Mouse (Mus musculus) liver, embryonic 11.5 days (tissue): Measurements from ENCODE around the gene Prkce. TPM values are rescaled to one million over a fixed set of nuclear protein-coding genes. Genes with fewer than 3 reads are reported as not detected.

Experiments used
- ATAC-seq: fragments of 200-750 bp; cut with Nextera tagmentation; replicated peaks from 2 replicates; pipeline ENCODE4 v1.8.0; 2017; ENCODE audit warnings: moderate number of reproducible peaks, mild to moderate bottlenecking, moderate TSS enrichment, moderate library complexity; ENCODE audit not compliant: low FRiP score
- DNase-seq: peaks from one replicate; pipeline ENCODE4 v3.0.0-alpha.2; 2017; ENCODE audit warnings: low spot score
- H3K27ac ChIP-seq: fragments of 300-500 bp; sonication (generic); 2 replicates; pipeline ENCODE4 v1.5.1; 2014; ENCODE audit warnings: mild to moderate bottlenecking, low read depth, low read length, control low read depth
- H3K27me3 ChIP-seq: fragments of 300-500 bp; sonication (generic); replicated peaks from 2 replicates; pipeline ENCODE4 v1.6.1; 2014; ENCODE audit warnings: low read length, mixed read lengths; ENCODE audit not compliant: control insufficient read depth, insufficient read depth
- H3K36me3 ChIP-seq: fragments of 300-500 bp; sonication (generic); 2 replicates; pipeline ENCODE4 v1.6.1; 2014; ENCODE audit warnings: mild to moderate bottlenecking, low read length, moderate library complexity, mixed read lengths; ENCODE audit not compliant: control insufficient read depth, insufficient read depth
- H3K4me1 ChIP-seq: fragments of 300-500 bp; sonication (generic); replicated peaks from 2 replicates; pipeline ENCODE4 v1.6.1; 2014; ENCODE audit warnings: low read length, mixed read lengths; ENCODE audit not compliant: control insufficient read depth, insufficient read depth
- H3K4me2 ChIP-seq: fragments of 300-500 bp; sonication (generic); 2 replicates; pipeline ENCODE4 v1.6.1; 2014; ENCODE audit warnings: mild to moderate bottlenecking, control low read depth, moderate library complexity
- H3K4me3 ChIP-seq: fragments of 300-500 bp; sonication (generic); 2 replicates; pipeline ENCODE4 v1.5.1; 2014; ENCODE audit warnings: low read depth, low read length, control low read depth
- H3K9ac ChIP-seq: fragments of 300-500 bp; sonication (generic); 2 replicates; pipeline ENCODE4 v1.6.1; 2014; ENCODE audit warnings: low read depth, low read length, control low read depth
- H3K9me3 ChIP-seq: fragments of 300-500 bp; sonication (generic); 2 replicates; pipeline ENCODE4 v1.6.1; 2016; ENCODE audit warnings: low read length, inconsistent platforms, mixed read lengths; ENCODE audit not compliant: control insufficient read depth
- whole genome bisulfite sequencing: fragments of 180-500 bp; shearing (Covaris S2); extraction: QIAGEN DNeasy Blood & Tissue Kit; methylation state at CpG from one replicate; pipeline ENCODE4 v1.1.7; 2014; 5-methylcytosine and 5-hydroxymethylcytosine counted together
- polyA plus RNA-seq: library from polyadenylated mRNA; unstranded; fragments of >200 nt; fragmentation: Nextera tagmentation; extraction: Ambion mirVana; gene quantifications from 2 replicates; pipeline ENCODE4 v1.2.1, GENCODE M21; 2014

Gene Prkce
- polyA plus RNA-seq, 1 experiment from 2014 or later: 4.0 TPM

DNA sequence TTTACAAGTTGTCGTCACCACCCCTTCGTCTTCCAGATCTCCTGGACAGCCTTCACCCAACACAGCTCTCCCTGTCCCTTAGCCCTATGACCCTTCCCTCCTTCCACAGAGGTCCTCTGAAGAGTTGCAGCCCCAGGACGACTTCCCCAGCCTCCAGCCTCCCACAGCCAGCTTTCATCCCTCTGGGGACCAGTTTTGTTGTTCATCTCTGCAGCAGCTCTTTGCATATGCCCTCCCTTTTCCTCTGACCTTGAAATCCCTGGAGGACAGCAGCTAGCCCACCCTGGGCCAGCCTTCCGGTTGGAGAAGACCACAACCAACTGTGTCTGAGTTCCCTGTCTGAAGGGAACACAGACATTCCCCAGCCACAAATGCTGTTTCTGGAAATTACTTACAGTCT is 483.5 kb downstream of the Prkce start:
- no peak for DNase-seq
- H3K36me3 ChIP-seq: no peaks in the 10 kb centered on the region
- no peak overlapping the region for H3K9ac ChIP-seq
- no peaks in the 10 kb centered on the region for H3K27me3 ChIP-seq
- no peaks in the 10 kb centered on the region for H3K4me1 ChIP-seq
- H3K9me3 ChIP-seq: no peaks in the 10 kb centered on the region
- H3K4me2 ChIP-seq: no peak overlapping the region
- no peak for ATAC-seq
- H3K27ac ChIP-seq: no peak overlapping the region
- WGBS: 64% methylated on average over 4 of the region's 4 CpGs
- no peak overlapping the region for H3K4me3 ChIP-seq

- H3K4me1 ChIP-seq: no peaks in the 10 kb centered on the region
- no peak overlapping the region for H3K27ac ChIP-seq
- H3K4me2 ChIP-seq: no peak overlapping the region
- 86% methylated on average over 1 of the region's 1 CpGs for WGBS
- no peaks in the 10 kb centered on the region for H3K9me3 ChIP-seq
- no peak for ATAC-seq
- no peak overlapping the region for H3K9ac ChIP-seq
- no peaks in the 10 kb centered on the region for H3K27me3 ChIP-seq
- H3K4me3 ChIP-seq: no peak overlapping the region
- H3K36me3 ChIP-seq: no peaks in the 10 kb centered on the region
- DNase-seq: no peak
Observed at GRCm38 (mm10) chr17:86652751-86653150, 485.2 kb downstream of the Prkce start.

GRCm38 (mm10) chr17:86656369-86656768 is 488.8 kb downstream of the Prkce start:
- WGBS: 76% methylated on average over 5 of the region's 5 CpGs
- Histone ChIP-seq H3K4me3 (no peak overlapping the region), H3K36me3 (no peaks in the 10 kb centered on the region), H3K27me3 (no peaks in the 10 kb centered on the region), H3K9me3 (no peaks in the 10 kb centered on the region), H3K4me1 (no peaks in the 10 kb centered on the region), H3K9ac (no peak overlapping the region), H3K4me2 (no peak overlapping the region), H3K27ac (no peak overlapping the region)
- ATAC-seq (no peak), DNase-seq (no peak)

DNA sequence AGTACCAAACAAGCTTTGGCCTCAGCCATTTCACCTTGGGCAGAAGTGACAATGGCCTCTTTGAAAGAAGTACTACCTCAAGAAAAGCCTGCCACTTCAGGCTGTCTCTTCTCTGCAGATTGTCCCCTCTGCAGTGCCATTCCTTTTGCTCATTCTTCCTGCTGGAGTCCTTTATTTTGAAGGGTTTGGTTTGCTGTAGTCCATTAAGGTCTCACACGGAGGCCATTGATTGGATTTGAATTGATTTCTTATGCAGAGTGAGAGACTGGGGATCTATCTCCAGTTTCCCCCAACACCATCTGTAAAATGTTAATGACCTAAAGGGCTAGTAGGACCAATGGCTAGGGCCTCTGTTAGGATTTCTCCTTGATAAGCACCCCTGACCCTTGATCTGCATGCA is 494.7 kb downstream of the Prkce start:
- WGBS: 50% methylated on average over 1 of the region's 1 CpGs
- Histone ChIP-seq H3K27ac (no peak overlapping the region), H3K4me3 (no peak overlapping the region), H3K9ac (no peak overlapping the region), H3K27me3 (peaks cover 3% of the 10 kb centered on the region; the same call in 1 of the 2 replicates), H3K9me3 (no peaks in the 10 kb centered on the region), H3K4me2 (no peak overlapping the region), H3K4me1 (no peaks in the 10 kb centered on the region), H3K36me3 (no peaks in the 10 kb centered on the region)
- DNase-seq (no peak), ATAC-seq (no peak)

- H3K4me2 ChIP-seq: no peak overlapping the region
- no peak overlapping the region for H3K27ac ChIP-seq
- WGBS: 66% methylated on average over 4 of the region's 4 CpGs
Observed at GRCm38 (mm10) chr17:86663471-86663870, 495.9 kb downstream of the Prkce start.

DNA sequence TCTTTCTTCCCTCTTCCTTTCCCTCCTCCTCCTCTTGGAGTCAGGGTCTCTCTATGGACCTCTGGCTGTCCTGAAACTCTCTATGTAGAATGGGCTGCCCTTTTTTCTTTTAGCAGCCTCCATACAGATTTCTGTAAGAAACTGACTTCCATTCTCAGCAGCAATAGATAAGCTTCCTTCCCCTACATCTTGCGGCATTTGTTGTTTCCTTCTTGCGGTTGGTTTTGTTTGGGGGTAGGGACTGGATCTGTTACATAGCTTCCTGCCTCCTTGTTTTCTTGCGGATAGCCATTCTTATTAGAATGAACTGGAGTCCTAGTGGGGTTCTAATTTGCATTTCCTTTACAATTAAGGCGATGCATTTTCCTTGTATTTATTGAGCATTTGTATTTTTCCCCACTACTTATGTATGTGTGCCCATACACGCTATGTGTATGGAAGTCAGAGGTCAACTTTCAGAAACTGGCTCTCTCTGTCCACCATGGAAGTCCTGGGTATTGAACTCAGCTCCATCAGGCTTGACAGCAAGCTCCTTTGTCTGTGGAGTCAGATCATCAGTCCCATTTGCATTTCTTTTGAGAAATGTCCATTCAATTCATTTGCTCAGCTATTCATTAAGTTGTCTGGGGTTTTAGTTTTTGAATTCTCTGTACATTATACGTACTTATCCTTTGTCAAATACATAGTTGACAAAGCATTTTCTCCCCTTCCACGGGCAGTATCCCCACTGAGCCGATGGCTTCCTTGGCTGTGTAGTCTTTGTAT is 500.4 kb downstream of the Prkce start:
- Histone ChIP-seq H3K9ac (no peak overlapping the region), H3K4me1 (no peaks in the 10 kb centered on the region), H3K27me3 (peaks cover 16% of the 10 kb centered on the region), H3K9me3 (no peaks in the 10 kb centered on the region), H3K4me3 (no peak overlapping the region), H3K36me3 (no peaks in the 10 kb centered on the region), H3K4me2 (no peak overlapping the region), H3K27ac (no peak overlapping the region)
- WGBS: 59% methylated on average over 8 of the region's 8 CpGs
- DNase-seq: no peak
- no peak for ATAC-seq

More at GRCm38 (mm10) chr17:86663471-86663870, 495.9 kb downstream of the Prkce start:
- H3K36me3 ChIP-seq: no peaks in the 10 kb centered on the region
- no peak overlapping the region for H3K4me3 ChIP-seq
- DNase-seq (no peak), ATAC-seq (no peak)
- H3K4me1 ChIP-seq: no peaks in the 10 kb centered on the region
- H3K9ac ChIP-seq: no peak overlapping the region
- H3K9me3 ChIP-seq: no peaks in the 10 kb centered on the region
- peaks cover 4% of the 10 kb centered on the region; the same call in 1 of the 2 replicates for H3K27me3 ChIP-seq

- WGBS: 73% methylated on average over 13 of the region's 13 CpGs
- DNase-seq: no peak
Observed at GRCm38 (mm10) chr17:86669641-86670373, 502.2 kb downstream of the Prkce start.

GRCm38 (mm10) chr17:86670731-86671130 is 503.1 kb downstream of the Prkce start:
- ATAC-seq (no peak), DNase-seq (no peak)
- Histone ChIP-seq H3K4me3 (no peak overlapping the region), H3K4me1 (no peaks in the 10 kb centered on the region), H3K27me3 (peaks cover 16% of the 10 kb centered on the region), H3K4me2 (no peak overlapping the region), H3K9me3 (no peaks in the 10 kb centered on the region), H3K9ac (no peak overlapping the region), H3K27ac (0 out of 2 replicates have a peak overlapping the region, but pooled peaks have one; percentile 7), H3K36me3 (no peaks in the 10 kb centered on the region)
- WGBS: 32% methylated on average over 7 of the region's 7 CpGs

More at GRCm38 (mm10) chr17:86669641-86670373, 502.2 kb downstream of the Prkce start:
- ATAC-seq: no peak
- Histone ChIP-seq H3K27me3 (peaks cover 16% of the 10 kb centered on the region), H3K4me3 (no peak overlapping the region), H3K9me3 (no peaks in the 10 kb centered on the region), H3K27ac (no peak overlapping the region), H3K4me2 (no peak overlapping the region), H3K4me1 (no peaks in the 10 kb centered on the region), H3K36me3 (no peaks in the 10 kb centered on the region), H3K9ac (no peak overlapping the region)
